13 mouse cellular contexts compared by ENCODE assay signal in genomic region chrX:110817211-110817610, GRCm38 (mm10). TPM values are rescaled to one million over a fixed set of nuclear protein-coding genes. Genes with fewer than 3 reads are reported as not detected.
A peak's percentile ranks its signal among the peaks of the same experiment; 100 is the strongest.
DNase-seq lines count a peak whose midpoint lies in the region; ATAC-seq lines count a peak whose summit lies in the region.
"Had no signal": no experiment of that assay in that cellular context is flagged by ENCODE, and none has a peak within 500 bp of the region (broad histone marks: within the 10 kb centered on the region; RNA-seq: fewer than 3 reads in every experiment).

No protein-coding gene starts in this region.

- no peak for ATAC-seq in heart, embryonic 16.5 days (replicated peaks; ENCODE audit: extremely low read depth, insufficient read depth, low FRiP score)
- ATAC-seq in embryonic facial prominence, embryonic 15.5 days (ENCODE audit: insufficient number of reproducible peaks, low FRiP score, low TSS enrichment, low read depth), result no peak
- ATAC-seq in hindbrain, embryonic 16.5 days, result no peak
- ATAC-seq in neural tube, embryonic 13.5 days (ENCODE audit: low read depth), result no peak
- ATAC-seq: liver, postnatal 0 days had no signal

- no peaks in the 10 kb centered on the region for H3K36me3 ChIP-seq in heart, embryonic 16.5 days (ENCODE audit: control insufficient read depth, insufficient read depth)
- no peaks in the 10 kb centered on the region for H3K36me3 ChIP-seq in embryonic facial prominence, embryonic 15.5 days
- no peaks in the 10 kb centered on the region for H3K36me3 ChIP-seq in hindbrain, embryonic 16.5 days (ENCODE audit: control insufficient read depth, insufficient read depth, low read length)
- no peaks in the 10 kb centered on the region for H3K36me3 ChIP-seq in neural tube, embryonic 13.5 days

- no peaks in the 10 kb centered on the region for H3K9me3 ChIP-seq in heart, embryonic 16.5 days (replicated peaks; ENCODE audit: control insufficient read depth, low read length)
- no peaks in the 10 kb centered on the region for H3K9me3 ChIP-seq in embryonic facial prominence, embryonic 15.5 days (replicated peaks)
- no peaks in the 10 kb centered on the region for H3K9me3 ChIP-seq in hindbrain, embryonic 16.5 days (ENCODE audit: control insufficient read depth, low read length)
- H3K9me3 ChIP-seq in neural tube, embryonic 13.5 days, result no peaks in the 10 kb centered on the region

- DNase-seq in heart, adult 18-20 months, result no peak
- no peak for DNase-seq in adrenal gland, postnatal 25 days
- no peak for DNase-seq in layer of hippocampus, adult 18-20 months (ENCODE audit: low spot score in 2 of 2)
- DNase-seq in right cerebral cortex, adult 2 months (ENCODE audit: low spot score in 2 of 2), result no peak
- DNase-seq: adrenal gland, adult 8-10 months; gastrocnemius, postnatal 36 days; liver, postnatal 0 days had no signal

- H3K4me3 ChIP-seq in heart, embryonic 16.5 days (ENCODE audit: low read length), result peak overlapping the region; percentile 21; the same call in 1 of the 2 replicates
- peak overlapping the region; percentile 47 for H3K4me3 ChIP-seq in embryonic facial prominence, embryonic 15.5 days (replicated peaks)
- peak overlapping the region; percentile 52 for H3K4me3 ChIP-seq in hindbrain, embryonic 16.5 days (ENCODE audit: low read length)
- H3K4me3 ChIP-seq in neural tube, embryonic 13.5 days, result peak overlapping the region; percentile 58

- no peaks in the 10 kb centered on the region for H3K4me1 ChIP-seq in heart, embryonic 16.5 days (ENCODE audit: control insufficient read depth, insufficient read depth, low read length)
- H3K4me1 ChIP-seq in embryonic facial prominence, embryonic 15.5 days, result no peaks in the 10 kb centered on the region
- H3K4me1 ChIP-seq in hindbrain, embryonic 16.5 days (ENCODE audit: control insufficient read depth, insufficient read depth, low read depth, low read length), result no peaks in the 10 kb centered on the region
- H3K4me1 ChIP-seq in neural tube, embryonic 13.5 days (replicated peaks), result no peaks in the 10 kb centered on the region

- WGBS in heart, embryonic 16.5 days, result 14% methylated on average over 10 of the region's 10 CpGs
- WGBS in embryonic facial prominence, embryonic 15.5 days, result 20% methylated on average over 10 of the region's 10 CpGs
- 15% methylated on average over 10 of the region's 10 CpGs for WGBS in hindbrain, embryonic 16.5 days
- 21% methylated on average over 10 of the region's 10 CpGs for WGBS in neural tube, embryonic 13.5 days

- H3K27ac ChIP-seq in heart, embryonic 16.5 days (ENCODE audit: low read length), result no peak overlapping the region
- H3K27ac ChIP-seq in embryonic facial prominence, embryonic 15.5 days (replicated peaks), result no peak overlapping the region
- peak overlapping the region; percentile 25; the same call in 1 of the 2 replicates for H3K27ac ChIP-seq in hindbrain, embryonic 16.5 days (ENCODE audit: low read depth, low read length)
- H3K27ac ChIP-seq in neural tube, embryonic 13.5 days (replicated peaks), result peak overlapping the region; percentile 93
- H3K27ac ChIP-seq: kidney, postnatal 0 days had no signal

- H3K9ac ChIP-seq in heart, embryonic 16.5 days (ENCODE audit: low read length), result no peak overlapping the region
- no peak overlapping the region for H3K9ac ChIP-seq in embryonic facial prominence, embryonic 15.5 days
- H3K9ac ChIP-seq in hindbrain, embryonic 16.5 days (ENCODE audit: low read depth, low read length), result peak overlapping the region; percentile 55; the same call in 1 of the 2 replicates
- H3K9ac ChIP-seq in neural tube, embryonic 13.5 days, result peak overlapping the region; percentile 78
- H3K9ac ChIP-seq: liver, postnatal 0 days had no signal

- H3K4me2 ChIP-seq in heart, embryonic 16.5 days (ENCODE audit: low read depth, low read length), result no peak overlapping the region; the same call in 1 of the 2 replicates
- peak overlapping the region; percentile 40 for H3K4me2 ChIP-seq in embryonic facial prominence, embryonic 15.5 days (replicated peaks)
- peak overlapping the region; percentile 56 for H3K4me2 ChIP-seq in hindbrain, embryonic 16.5 days (ENCODE audit: low read length)
- H3K4me2 ChIP-seq in neural tube, embryonic 13.5 days, result peak overlapping the region; percentile 57

- peaks cover 32% of the 10 kb centered on the region for H3K27me3 ChIP-seq in heart, embryonic 16.5 days (ENCODE audit: control insufficient read depth, insufficient read depth, low read length)
- H3K27me3 ChIP-seq in embryonic facial prominence, embryonic 15.5 days, result peaks cover 24% of the 10 kb centered on the region
- no peaks in the 10 kb centered on the region for H3K27me3 ChIP-seq in hindbrain, embryonic 16.5 days (replicated peaks; ENCODE audit: control insufficient read depth, insufficient read depth, low read length)
- H3K27me3 ChIP-seq in neural tube, embryonic 13.5 days, result no peaks in the 10 kb centered on the region

RNA-seq across cellular contexts. Expression of gene Pou3f4, which starts 3.1 kb away (rescaled TPM):
- 0.09 TPM in 1 of 2 replicates, not detected in the other for polyA plus RNA-seq in heart, embryonic 16.5 days (2015; fragmentation: Nextera tagmentation; extraction: Ambion mirVana)
- total RNA-seq in heart, adult 18-20 months (2021), result not detected
- 8.5 and 11.7 TPM in 2 replicates for polyA plus RNA-seq in embryonic facial prominence, embryonic 15.5 days (2015; fragmentation: Nextera tagmentation; extraction: Ambion mirVana)
- polyA plus RNA-seq in hindbrain, embryonic 16.5 days (2015; fragmentation: Nextera tagmentation; extraction: Ambion mirVana), result 6.8 and 7.6 TPM in 2 replicates
- 10.2 and 11.5 TPM in 2 replicates for polyA plus RNA-seq in neural tube, embryonic 13.5 days (2015; fragmentation: Nextera tagmentation; extraction: Ambion mirVana)
- total RNA-seq in adrenal gland, postnatal 25 days (2021), result not detected in 2 replicates
- 1 to 10 TPM; 4.9 to 5.7 TPM for total RNA-seq in layer of hippocampus, adult 18-20 months (2021)
- total RNA-seq: gastrocnemius, postnatal 36 days had no signal
- polyA plus RNA-seq: liver, postnatal 0 days; small intestine, adult 2 months had no signal

Comparison
In these comparisons a context has a peak if more than half of its experiments do, and no peak if none do; other contexts are left out.
1. H3K27ac ChIP-seq: peak in hindbrain, embryonic 16.5 days (single experiment) and neural tube, embryonic 13.5 days (single experiment); none in heart, embryonic 16.5 days (single experiment) and embryonic facial prominence, embryonic 15.5 days (single experiment).
2. H3K9ac ChIP-seq: peak in hindbrain, embryonic 16.5 days (single experiment) and neural tube, embryonic 13.5 days (single experiment); none in heart, embryonic 16.5 days (single experiment) and embryonic facial prominence, embryonic 15.5 days (single experiment).
3. Peak in every context shown above with its lines, with median percentiles within 50 percentile points of each other: H3K4me3 ChIP-seq.